Mouse (Mus musculus) stomach, postnatal 0 days (tissue): ENCODE results near the gene Trim30c.

Experiments
- CTCF ChIP-seq: IDR thresholded peaks from 2 replicates; pipeline ENCODE4 v1.5.1; 2016; ENCODE audit warnings: antibody characterized with exemption, low read depth, mild to moderate bottlenecking, moderate library complexity
- EP300 ChIP-seq: optimal IDR thresholded peaks from 2 replicates; pipeline ENCODE3; 2016; ENCODE audit warnings: antibody characterized with exemption

DNA sequence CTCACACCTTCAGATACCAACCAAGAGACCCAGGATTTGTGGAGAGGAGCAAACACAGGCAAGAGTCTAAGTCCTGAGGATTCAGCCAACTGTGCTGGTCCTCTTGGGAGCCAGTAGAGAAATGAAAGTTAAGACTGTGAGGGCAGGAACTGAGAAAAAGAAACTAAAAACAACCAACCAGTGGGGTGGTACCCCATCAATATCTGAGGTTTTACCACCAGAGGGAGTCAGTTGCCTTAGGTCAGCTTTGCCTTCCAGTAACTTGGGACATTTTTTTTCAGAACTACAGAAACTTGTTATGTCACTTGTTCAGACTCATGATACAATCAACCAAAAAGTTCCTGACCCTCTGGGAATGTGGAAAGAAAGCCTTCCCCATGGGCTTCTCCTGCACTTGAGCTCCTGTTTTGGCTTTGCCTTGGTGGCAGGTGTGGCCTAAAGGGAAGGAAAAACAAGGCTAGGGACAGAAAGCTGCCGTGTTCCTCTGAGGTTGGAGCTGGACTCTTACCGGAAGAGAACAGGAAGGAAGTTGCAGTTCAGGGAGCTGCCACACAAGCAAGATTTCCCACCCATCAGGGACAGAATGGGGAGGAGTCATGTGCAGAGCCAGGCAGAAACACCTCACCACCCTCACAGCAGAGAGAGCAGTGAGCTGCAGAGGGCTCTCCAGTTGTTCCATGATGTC, 45.5 kb upstream of the Trim30c start:
- TF ChIP-seq CTCF (peak; percentile 57), EP300 (no peak)
